Mouse (Mus musculus) lung, postnatal 36 days (tissue): ENCODE measurements around the gene Adam19.

Experiments
- DNase-seq: peaks from one replicate; pipeline ENCODE4 v3.0.0; 2022; ENCODE audit warnings: mixed read lengths

Adam19 gene

GRCm38 (mm10) chr11:46073850-46074688 is 18.3 kb downstream of the Adam19 start:
- no peak for DNase-seq

GRCm38 (mm10) chr11:46075507-46075906 is 19.7 kb downstream of the Adam19 start:
- no peak for DNase-seq

GRCm38 (mm10) chr11:46076442-46077158 is 20.8 kb downstream of the Adam19 start:
- DNase-seq = no peak

- no peak for DNase-seq
Observed at GRCm38 (mm10) chr11:46077304-46077703, 21.5 kb downstream of the Adam19 start.

- no peak for DNase-seq
Observed at GRCm38 (mm10) chr11:46077732-46078375, 22.1 kb downstream of the Adam19 start.

GRCm38 (mm10) chr11:46081075-46081474 is 25.3 kb downstream of the Adam19 start:
- DNase-seq = no peak

- DNase-seq = no peak
Observed at GRCm38 (mm10) chr11:46083405-46083804, 27.6 kb downstream of the Adam19 start.

- no peak for DNase-seq
Observed at GRCm38 (mm10) chr11:46083835-46084444, 28.1 kb downstream of the Adam19 start.

GRCm38 (mm10) chr11:46084568-46084967 is 28.8 kb downstream of the Adam19 start:
- no peak for DNase-seq

GRCm38 (mm10) chr11:46085398-46086163 is 29.8 kb downstream of the Adam19 start:
- peak; percentile 80 for DNase-seq

- DNase-seq = no peak
Observed at GRCm38 (mm10) chr11:46086446-46086845, 30.7 kb downstream of the Adam19 start.

- no peak for DNase-seq
Observed at GRCm38 (mm10) chr11:46089081-46089713, 33.4 kb downstream of the Adam19 start.

GRCm38 (mm10) chr11:46090036-46090725 is 34.4 kb downstream of the Adam19 start:
- DNase-seq = no peak

GRCm38 (mm10) chr11:46090951-46091667 is 35.3 kb downstream of the Adam19 start:
- DNase-seq = no peak

- DNase-seq = no peak
Observed at GRCm38 (mm10) chr11:46092121-46092520, 36.3 kb downstream of the Adam19 start.

GRCm38 (mm10) chr11:46095477-46096264 is 39.9 kb downstream of the Adam19 start:
- DNase-seq = no peak

GRCm38 (mm10) chr11:46096265-46096649 is 40.5 kb downstream of the Adam19 start:
- no peak for DNase-seq

GRCm38 (mm10) chr11:46097062-46097461 is 41.3 kb downstream of the Adam19 start:
- DNase-seq = no peak

- peak; percentile 51 for DNase-seq
Observed at GRCm38 (mm10) chr11:46102107-46102506, 46.3 kb downstream of the Adam19 start.

GRCm38 (mm10) chr11:46107046-46107445 is 51.3 kb downstream of the Adam19 start:
- DNase-seq = no peak
